Mouse (Mus musculus): ENCODE results near the gene Mmp9. TPM values are rescaled to one million over a fixed set of nuclear protein-coding genes. Genes with fewer than 3 reads are reported as not detected.

Mmp9 gene
- polyA plus RNA-seq (2017; shearing (Covaris generic)), result 10 to 100 TPM in 1 of 2 experiments, 1 to 10 TPM in 1; 1.6 to 46.3 TPM

GRCm38 (mm10) chr2:164940140-164940830 is at the start of gene Mmp9:
Mmp9 (plus strand) TSS chr2:164940780.

GRCm38 (mm10) chr2:164911086-164912048 is 29.2 kb upstream of the Mmp9 start, which contains the start of gene Zfp335:
Zfp335 (minus strand) TSS chr2:164911757.

GRCm38 (mm10) chr2:164960716-164961441 is 20.3 kb downstream of the Mmp9 start, which contains the start of gene Slc12a5:
Slc12a5 (plus strand) TSS chr2:164960802.

Other genes with a start within 250 kb of the Mmp9 start
- gene Spint4, start 242.3 kb upstream of the Mmp9 start, polyA plus RNA-seq (2017; shearing (Covaris generic)), result not detected
- gene Spint5, start 225.5 kb upstream of the Mmp9 start, polyA plus RNA-seq (2017; shearing (Covaris generic)), result not detected
- under 1 TPM in 1 of 2 experiments, not detected in 1; 0.49 TPM for gene Wfdc3, start 194.8 kb upstream of the Mmp9 start, polyA plus RNA-seq (2017; shearing (Covaris generic))
- 10 to 100 TPM; 64.6 to 68.8 TPM for gene Dnttip1, start 194.8 kb upstream of the Mmp9 start, polyA plus RNA-seq (2017; shearing (Covaris generic))
- gene Ube2c, start 170.9 kb upstream of the Mmp9 start, polyA plus RNA-seq (2017; shearing (Covaris generic)), result 10 to 100 TPM; 20.3 to 34.2 TPM
- not detected for gene Tnnc2, start 160.8 kb upstream of the Mmp9 start, polyA plus RNA-seq (2017; shearing (Covaris generic))
- gene Snx21, start 155.0 kb upstream of the Mmp9 start, polyA plus RNA-seq (2017; shearing (Covaris generic)), result 10 to 100 TPM in 1 of 2 experiments, 1 to 10 TPM in 1; 7.8 to 11.3 TPM
- 10 to 100 TPM; 43.0 to 44.5 TPM for gene Acot8, start 135.9 kb upstream of the Mmp9 start, polyA plus RNA-seq (2017; shearing (Covaris generic))
- gene Zswim3, start 135.7 kb upstream of the Mmp9 start, polyA plus RNA-seq (2017; shearing (Covaris generic)), result 1 to 10 TPM; 4.5 to 9.6 TPM
- gene Zswim1, start 118.1 kb upstream of the Mmp9 start, polyA plus RNA-seq (2017; shearing (Covaris generic)), result 10 to 100 TPM; 16.1 to 16.4 TPM
- gene Spata25, start 112.2 kb upstream of the Mmp9 start, polyA plus RNA-seq (2017; shearing (Covaris generic)), result under 1 TPM in 1 of 2 experiments, not detected in 1; 0.67 TPM
- gene Ctsa, start 107.9 kb upstream of the Mmp9 start, polyA plus RNA-seq (2017; shearing (Covaris generic)), result 100 to 1,000 TPM; 220 to 295 TPM
- 1 to 10 TPM; 1.6 to 2.6 TPM for gene Neurl2, start 107.3 kb upstream of the Mmp9 start, polyA plus RNA-seq (2017; shearing (Covaris generic))
- 1 to 10 TPM; 2.9 to 7.1 TPM for gene Pltp, start 83.1 kb upstream of the Mmp9 start, polyA plus RNA-seq (2017; shearing (Covaris generic))
- 100 to 1,000 TPM; 130 to 134 TPM for gene Pcif1, start 61.5 kb upstream of the Mmp9 start, polyA plus RNA-seq (2017; shearing (Covaris generic))
- gene Zfp335, start 29.0 kb upstream of the Mmp9 start, polyA plus RNA-seq (2017; shearing (Covaris generic)), result 10 to 100 TPM; 21.9 to 32.6 TPM
- under 1 TPM; 0.25 to 0.57 TPM for gene Slc12a5, start 20.0 kb downstream of the Mmp9 start, polyA plus RNA-seq (2017; shearing (Covaris generic))
- 10 to 100 TPM; 42.4 to 48.8 TPM for gene Ncoa5, start 94.1 kb downstream of the Mmp9 start, polyA plus RNA-seq (2017; shearing (Covaris generic))
- gene Cd40, start 114.8 kb downstream of the Mmp9 start, polyA plus RNA-seq (2017; shearing (Covaris generic)), result 1 to 10 TPM in 1 of 2 experiments, under 1 TPM in 1; 0.67 to 3.4 TPM
- not detected for gene 1700025C18Rik, start 150.0 kb downstream of the Mmp9 start, polyA plus RNA-seq (2017; shearing (Covaris generic))

Measured in activated CD4-positive, CD25-positive, alpha-beta regulatory T cell (primary cell).